Mouse (Mus musculus) layer of hippocampus, adult 8-10 months (tissue): ENCODE measurements around the gene Gm28539. TPM values are rescaled to one million over a fixed set of nuclear protein-coding genes. Genes with fewer than 3 reads are reported as not detected.
A peak's percentile ranks its signal among the peaks of the same experiment; 100 is the strongest.

Experiments
- DNase-seq, 2 experiments: peaks; one replicate each; pipeline ENCODE4 v3.0.0; 2022; ENCODE audit warnings: low spot score in 2 of 2
- total RNA-seq, 4 experiments: library from RNA; stranded (reverse); gene quantifications; 2 replicates each; pipeline ENCODE4 v1.2.4; 2022

The Gm28539 gene
- total RNA-seq: 10 to 100 TPM in 1 of 4 experiments, 1 to 10 TPM in 3; 4.6 to 11.1 (median 8.2) TPM

GRCm38 (mm10) chr16:18836468-18837208, at the start of gene Gm28539, which contains the start of gene 2510002D24Rik:
Gm28539 (plus strand) TSS chr16:18836584.
2510002D24Rik (plus strand) TSS chr16:18836578.
- peak; percentile 89 to 95 for DNase-seq

GRCm38 (mm10) chr16:18786652-18787051, 49.7 kb upstream of the Gm28539 start:
- DNase-seq: no peak

GRCm38 (mm10) chr16:18788627-18789406, 47.6 kb upstream of the Gm28539 start:
- DNase-seq: no peak

- peak; percentile 22 to 23 for DNase-seq
These were observed 41.0 kb upstream of the Gm28539 start for GRCm38 (mm10) chr16:18795223-18795899.

- no peak for DNase-seq
These were observed 39.7 kb upstream of the Gm28539 start for GRCm38 (mm10) chr16:18796645-18797044.

- DNase-seq: no peak
These were observed 38.2 kb upstream of the Gm28539 start for GRCm38 (mm10) chr16:18798151-18798550.

GRCm38 (mm10) chr16:18798841-18799240, 37.5 kb upstream of the Gm28539 start:
- DNase-seq: peak; percentile 35 to 74

GRCm38 (mm10) chr16:18805746-18806145, 30.6 kb upstream of the Gm28539 start:
- no peak for DNase-seq

- no peak for DNase-seq
These were observed 27.4 kb upstream of the Gm28539 start for GRCm38 (mm10) chr16:18809001-18809400.

GRCm38 (mm10) chr16:18811032-18811431, 25.4 kb upstream of the Gm28539 start:
- no peak for DNase-seq

- peak; percentile 87 to 91 for DNase-seq
These were observed 24.7 kb upstream of the Gm28539 start, which contains the start of the genes Ufd1 and Cdc45 for GRCm38 (mm10) chr16:18811468-18812384. Ufd1 (plus strand) TSS chr16:18811779. Cdc45 (minus strand) TSS chr16:18811987.

- no peak for DNase-seq
These were observed 23.9 kb upstream of the Gm28539 start for GRCm38 (mm10) chr16:18812385-18812910.

GRCm38 (mm10) chr16:18822356-18822755, 14.0 kb upstream of the Gm28539 start:
- no peak for DNase-seq

- DNase-seq: peak; percentile 54 to 61
These were observed 13.5 kb upstream of the Gm28539 start for GRCm38 (mm10) chr16:18822925-18823324.

- no peak for DNase-seq
These were observed 7.8 kb upstream of the Gm28539 start for GRCm38 (mm10) chr16:18828630-18829029.

- DNase-seq: no peak
These were observed 7.3 kb upstream of the Gm28539 start for GRCm38 (mm10) chr16:18829102-18829501.

- DNase-seq: no peak
These were observed 2.9 kb upstream of the Gm28539 start for GRCm38 (mm10) chr16:18833486-18833885.

GRCm38 (mm10) chr16:18836073-18836467, 314 bp upstream of the Gm28539 start:
- no peak for DNase-seq

GRCm38 (mm10) chr16:18838346-18838745, 2.0 kb downstream of the Gm28539 start:
- no peak for DNase-seq

GRCm38 (mm10) chr16:18846301-18846820, 10.0 kb downstream of the Gm28539 start:
- DNase-seq: no peak
